Mouse (Mus musculus) heart, embryonic 14.5 days (tissue): ENCODE measurements around the gene Zfp771. TPM values are rescaled to one million over a fixed set of nuclear protein-coding genes. Genes with fewer than 3 reads are reported as not detected.

Experiments
- ATAC-seq: fragments of 200-750 bp; cut with Nextera tagmentation; 2 replicates; pipeline ENCODE4 v1.8.0; 2017; ENCODE audit warnings: low read depth, moderate TSS enrichment; ENCODE audit not compliant: insufficient number of reproducible peaks, insufficient read depth, low FRiP score
- H3K27ac ChIP-seq, 2 experiments: fragments of 200-500 bp in 1 of 2; fragments of 300-500 bp in 1 of 2; sonication (generic) in 1 of 2; replicated peaks in 1 of 2; 2 replicates each; pipeline ENCODE4 v1.5.1; 2012 to 2014; ENCODE audit warnings: low read depth in 2 of 2, low read length in 2 of 2, control low read depth in 1 of 2, mild to moderate bottlenecking in 1 of 2, mixed read lengths in 1 of 2; ENCODE audit not compliant: control insufficient read depth in 1 of 2, insufficient read depth in 1 of 2
- H3K27me3 ChIP-seq: fragments of 300-500 bp; sonication (generic); 2 replicates; pipeline ENCODE4 v1.6.1; 2014; ENCODE audit warnings: mild to moderate bottlenecking, low read length, control low read depth; ENCODE audit not compliant: control insufficient read depth, insufficient read depth
- H3K36me3 ChIP-seq: fragments of 300-500 bp; sonication (generic); 2 replicates; pipeline ENCODE4 v1.6.1; 2014; ENCODE audit warnings: mild to moderate bottlenecking, control low read depth, low read length, mixed read lengths; ENCODE audit not compliant: control insufficient read depth, insufficient read depth
- H3K4me1 ChIP-seq, 2 experiments: fragments of 200-500 bp in 1 of 2; fragments of 300-500 bp in 1 of 2; sonication (generic) in 1 of 2; 2 replicates each; pipeline ENCODE4 v1.6.1; 2012 to 2014; ENCODE audit warnings: low read length in 2 of 2, control low read depth in 1 of 2, mixed read lengths in 1 of 2; ENCODE audit not compliant: control insufficient read depth in 2 of 2, insufficient read depth in 2 of 2
- H3K4me2 ChIP-seq: fragments of 300-500 bp; sonication (generic); 2 replicates; pipeline ENCODE4 v1.6.1; 2014; ENCODE audit warnings: mild to moderate bottlenecking, low read length
- H3K4me3 ChIP-seq, 2 experiments: fragments of 200-500 bp in 1 of 2; fragments of 300-500 bp in 1 of 2; sonication (generic) in 1 of 2; 2 replicates each; pipeline ENCODE4 v1.5.1; 2012 to 2014; ENCODE audit warnings: low read length in 2 of 2, mild to moderate bottlenecking in 2 of 2, control low read depth in 1 of 2, low read depth in 1 of 2, moderate library complexity in 1 of 2; ENCODE audit not compliant: control insufficient read depth in 1 of 2, insufficient read depth in 1 of 2
- H3K9ac ChIP-seq: fragments of 300-500 bp; sonication (generic); 2 replicates; pipeline ENCODE4 v1.6.1; 2014; ENCODE audit warnings: mild to moderate bottlenecking, low read length
- H3K9me3 ChIP-seq: fragments of 300-500 bp; sonication (generic); 2 replicates; pipeline ENCODE4 v1.6.1; 2016; ENCODE audit warnings: low read length, control low read depth; ENCODE audit not compliant: control insufficient read depth
- WGBS: fragments of 180-500 bp; shearing (Covaris S2); extraction: QIAGEN DNeasy Blood & Tissue Kit; methylation state at CpG from one replicate; pipeline ENCODE4 v1.1.7; 2014; 5-methylcytosine and 5-hydroxymethylcytosine counted together
- polyA plus RNA-seq: library from polyadenylated mRNA; unstranded; fragments of >200 nt; fragmentation: Nextera tagmentation; extraction: Ambion mirVana; gene quantifications from 2 replicates; pipeline ENCODE4 v1.2.1, GENCODE M21; 2014

The Zfp771 gene
- polyA plus RNA-seq: 26.8 and 31.4 TPM in 2 replicates

DNA sequence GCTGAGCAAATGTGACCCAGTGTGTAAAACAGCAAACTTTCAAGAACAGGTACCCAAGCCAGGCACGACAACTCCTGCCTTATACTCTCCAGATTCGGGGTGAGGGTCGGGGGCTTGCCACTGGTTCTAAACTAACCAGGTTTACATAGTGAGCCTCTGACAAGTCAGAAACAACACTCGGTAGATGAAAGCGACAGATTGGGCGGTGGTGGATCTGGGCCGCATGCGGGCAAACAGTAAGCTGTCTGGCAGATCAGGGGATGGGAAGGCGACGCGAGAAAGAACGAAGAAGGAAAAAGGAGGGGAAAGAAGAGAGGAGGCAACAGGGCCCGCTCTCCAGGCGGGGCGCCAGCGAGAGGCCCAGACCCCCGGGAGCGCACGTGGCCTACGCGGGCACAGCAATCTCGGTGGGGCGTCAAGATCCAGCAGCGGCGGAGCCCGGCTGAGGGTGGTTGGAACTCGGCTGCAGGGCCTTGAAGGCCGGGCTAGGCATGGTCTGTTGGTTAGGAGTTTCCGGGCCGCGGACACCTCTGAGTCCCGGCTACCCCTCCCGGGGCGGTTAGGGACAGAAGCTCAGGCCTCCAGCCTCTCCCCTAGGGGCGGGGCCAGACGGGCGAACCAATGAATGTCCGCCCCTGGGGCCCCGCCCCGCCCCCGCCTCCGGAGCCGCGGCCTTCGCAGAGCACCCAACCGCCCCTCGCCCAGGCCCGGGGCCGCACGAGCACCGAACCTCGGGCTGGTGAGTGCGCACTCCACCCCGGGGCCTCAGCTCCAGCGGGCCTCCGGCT lies at the start of gene Zfp771:
Gene Zfp771, plus strand, starts transcription at position 405 of the 788 bp plus-strand sequence.
- WGBS: 1% methylated on average over 54 of the region's 56 CpGs
- H3K4me3 ChIP-seq: peak within 1 kb of the TSS; percentile 86 to 97
- peak; percentile 93 for ATAC-seq

GRCm38 (mm10) chr7:127194633-127195029 lies 49.4 kb upstream of the Zfp771 start:
- H3K4me2 ChIP-seq: peak overlapping the region; percentile 92
- H3K9ac ChIP-seq: peak overlapping the region; percentile 86
- 68% methylated on average over 7 of the region's 7 CpGs for WGBS
- no peaks in the 10 kb centered on the region for H3K9me3 ChIP-seq
- no peaks in the 10 kb centered on the region for H3K27me3 ChIP-seq
- peaks cover 16 to 19% of the 10 kb centered on the region in 2 experiments for H3K4me1 ChIP-seq
- peaks cover 69% of the 10 kb centered on the region for H3K36me3 ChIP-seq
- peak overlapping the region; percentile 39 to 90; a peak in 2 of 4 replicates for H3K27ac ChIP-seq
- ATAC-seq: no peak
- H3K4me3 ChIP-seq: peak overlapping the region; percentile 81 to 99

More for the DNA sequence above, at the start of gene Zfp771:
- peak within 1 kb of the TSS; percentile 87 to 90 for H3K27ac ChIP-seq
- H3K9ac ChIP-seq: peak within 1 kb of the TSS; percentile 94
- peaks cover 25% of the 10 kb centered on the region for H3K36me3 ChIP-seq
- H3K4me1 ChIP-seq: peaks cover 7 to 19% of the 10 kb centered on the region in 2 experiments; a peak in 3 of 4 replicates
- no peaks in the 10 kb centered on the region; the same call in 1 of the 2 replicates for H3K9me3 ChIP-seq
- H3K27me3 ChIP-seq: no peaks in the 10 kb centered on the region
- H3K4me2 ChIP-seq: peak within 1 kb of the TSS; percentile 90

DNA sequence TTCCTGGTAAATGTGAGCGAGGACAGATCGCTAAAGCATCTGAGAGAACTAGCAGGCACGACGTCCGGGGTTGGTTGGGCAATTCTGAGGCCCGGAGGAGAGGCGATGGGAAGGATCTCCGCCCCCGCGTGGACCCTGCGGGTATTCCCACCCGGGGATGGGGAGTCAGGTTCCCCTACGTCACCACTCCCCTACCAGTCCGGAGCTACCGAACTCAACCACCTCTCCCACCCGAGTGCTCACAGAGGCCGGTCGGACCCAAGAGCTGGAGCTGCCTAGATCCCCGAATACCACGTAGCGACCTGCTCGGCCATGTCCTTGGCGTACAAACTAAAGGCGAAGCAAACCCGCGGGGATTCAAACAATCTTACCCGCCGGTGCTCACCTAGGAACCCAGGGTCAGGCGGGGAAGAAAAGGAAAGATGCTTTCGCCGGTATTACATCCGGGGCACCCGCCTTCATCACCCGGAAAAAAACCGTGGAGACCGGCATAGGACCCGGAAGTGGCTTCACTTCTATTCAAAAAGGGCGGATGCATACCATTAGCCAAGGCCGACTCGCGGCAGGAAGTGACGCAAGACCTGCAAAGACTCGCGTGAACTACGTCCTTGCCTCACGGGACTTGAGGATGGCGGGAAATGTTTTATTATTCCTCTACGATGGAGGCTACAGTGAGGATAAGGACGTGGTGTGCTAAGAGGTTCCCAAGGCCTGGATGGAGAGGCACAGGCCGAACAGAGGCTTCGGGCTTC lies 48.4 kb upstream of the Zfp771 start, which contains the start of gene Cd2bp2:
Gene Cd2bp2, minus strand, starts transcription at position 507 of the 752 bp plus-strand sequence.
- Histone ChIP-seq H3K27me3 (no peaks in the 10 kb centered on the region), H3K4me2 (peak within 1 kb of the TSS; percentile 92), H3K4me1 (peaks cover 16 to 19% of the 10 kb centered on the region in 2 experiments), H3K4me3 (peak within 1 kb of the TSS; percentile 81 to 99), H3K27ac (peak within 1 kb of the TSS; percentile 90 to 94), H3K9ac (peak within 1 kb of the TSS; percentile 86), H3K9me3 (no peaks in the 10 kb centered on the region), H3K36me3 (peaks cover 80% of the 10 kb centered on the region)
- ATAC-seq: peak; percentile 92
- under 1% methylated on average over 51 of the region's 51 CpGs for WGBS

DNA sequence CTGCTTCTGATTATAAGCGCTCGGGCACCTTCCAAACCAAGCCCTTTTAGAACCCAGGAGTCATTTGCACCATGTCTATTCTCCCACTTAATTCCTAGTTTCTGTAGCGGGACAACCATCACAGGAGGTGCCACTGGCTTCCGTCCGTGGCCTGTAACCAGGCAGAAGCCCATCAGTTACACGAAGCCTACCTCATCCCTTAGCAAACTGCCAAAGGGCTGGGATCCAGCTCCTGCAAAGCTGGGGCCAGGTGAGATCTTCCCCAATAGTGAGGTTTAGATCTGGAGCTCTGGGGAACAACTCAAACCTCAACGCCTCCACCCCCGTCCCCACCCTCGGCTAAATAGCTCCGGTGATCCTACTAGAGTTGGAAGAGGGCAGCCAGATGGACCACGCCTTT lies 47.6 kb upstream of the Zfp771 start:
- ATAC-seq: no peak
- H3K9me3 ChIP-seq: no peaks in the 10 kb centered on the region
- no peaks in the 10 kb centered on the region for H3K27me3 ChIP-seq
- H3K9ac ChIP-seq: peak overlapping the region; percentile 80
- H3K4me2 ChIP-seq: peak overlapping the region; percentile 92
- 54% methylated on average over 11 of the region's 11 CpGs for WGBS
- H3K27ac ChIP-seq: peak overlapping the region; percentile 90 to 94
- peaks cover 82% of the 10 kb centered on the region for H3K36me3 ChIP-seq
- H3K4me3 ChIP-seq: peak overlapping the region; percentile 78 to 81
- H3K4me1 ChIP-seq: peaks cover 16 to 19% of the 10 kb centered on the region in 2 experiments

DNA sequence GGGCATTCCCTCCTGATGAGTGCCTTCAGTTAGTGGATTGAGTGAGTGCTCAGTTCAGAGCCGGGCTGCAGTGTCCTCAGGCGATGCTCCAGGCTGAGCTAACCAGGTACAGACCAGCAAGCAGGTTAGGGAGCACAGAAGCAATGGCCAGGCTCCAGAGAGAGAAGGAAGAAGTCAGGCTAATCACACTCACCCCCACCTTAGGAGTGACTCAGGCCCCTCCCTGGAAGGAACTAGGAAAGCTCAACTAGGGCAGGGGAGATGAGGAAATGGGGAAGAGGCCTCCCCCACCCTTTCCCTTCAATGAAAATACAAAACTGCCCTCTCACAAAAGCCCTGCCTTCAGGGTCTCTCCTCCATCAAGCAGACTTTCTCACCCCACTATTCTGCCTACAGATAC lies 37.5 kb upstream of the Zfp771 start:
- ATAC-seq: no peak
- peaks cover 8 to 29% of the 10 kb centered on the region in 2 experiments for H3K4me1 ChIP-seq
- peaks cover 36% of the 10 kb centered on the region for H3K36me3 ChIP-seq
- H3K4me3 ChIP-seq: peak overlapping the region; percentile 92
- H3K9ac ChIP-seq: peak overlapping the region; percentile 97
- no peaks in the 10 kb centered on the region for H3K9me3 ChIP-seq
- peak overlapping the region; percentile 96 for H3K4me2 ChIP-seq
- H3K27ac ChIP-seq: peak overlapping the region in 1 of 2 experiments; percentile 82; a peak in 1 of 4 replicates
- H3K27me3 ChIP-seq: no peaks in the 10 kb centered on the region
- WGBS: 50% methylated on average over 2 of the region's 2 CpGs

DNA sequence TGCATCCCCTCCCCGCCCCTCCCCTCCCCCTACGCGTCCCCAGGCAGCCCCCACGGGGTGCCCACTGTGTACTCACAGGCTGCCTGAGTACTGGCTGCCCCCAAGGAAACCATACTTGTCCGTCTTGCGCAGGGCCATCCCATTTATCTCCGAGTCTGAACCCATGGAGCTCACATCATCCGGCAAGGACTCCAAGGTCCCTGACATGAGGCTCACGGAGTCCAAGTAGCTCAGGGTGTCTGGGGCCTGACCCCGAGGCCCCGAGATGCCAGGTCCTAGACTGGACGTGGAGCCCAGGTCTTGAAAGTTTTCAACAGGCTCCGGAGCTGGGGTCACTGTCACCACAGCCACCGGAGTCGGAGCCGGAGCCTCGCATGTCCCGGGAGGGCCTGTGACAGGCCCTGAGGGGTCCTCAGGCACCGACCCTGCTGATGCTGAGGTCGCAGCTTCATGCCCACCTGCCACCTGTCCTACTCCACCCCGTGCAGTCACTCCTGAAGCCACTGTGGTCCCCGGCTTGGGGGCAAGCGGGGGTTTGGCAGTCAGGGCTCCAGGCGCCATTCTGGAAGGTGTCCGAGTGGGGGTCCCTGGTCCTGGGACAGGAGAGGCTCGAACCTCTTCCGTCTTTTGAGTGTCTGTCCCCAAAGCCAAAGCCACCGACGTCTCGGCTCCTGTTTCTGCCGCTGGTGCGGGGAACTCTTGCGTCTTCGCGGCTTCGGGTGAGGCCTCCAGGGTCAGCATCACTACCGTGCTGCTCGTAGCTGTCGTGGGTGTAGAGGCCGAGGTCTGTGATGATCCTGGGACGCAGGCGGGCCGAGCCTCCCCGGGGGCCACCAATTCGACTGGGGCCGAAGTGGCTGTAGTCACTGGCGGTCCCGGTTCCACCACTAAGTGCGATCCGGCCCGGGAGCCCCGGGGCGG lies 36.4 kb upstream of the Zfp771 start:
- ATAC-seq: no peak
- H3K9me3 ChIP-seq: no peaks in the 10 kb centered on the region
- H3K27me3 ChIP-seq: no peaks in the 10 kb centered on the region
- H3K36me3 ChIP-seq: peaks cover 26% of the 10 kb centered on the region
- peaks cover 8 to 29% of the 10 kb centered on the region in 2 experiments for H3K4me1 ChIP-seq
- WGBS: under 1% methylated on average over 50 of the region's 53 CpGs
- peak overlapping the region; percentile 92 for H3K4me3 ChIP-seq
- H3K9ac ChIP-seq: peak overlapping the region; percentile 97
- peak overlapping the region; percentile 79 to 82 for H3K27ac ChIP-seq
- peak overlapping the region; percentile 96 for H3K4me2 ChIP-seq

- 0% methylated on average over 12 of the region's 44 CpGs for whole genome bisulfite sequencing
- Histone ChIP-seq H3K36me3 (peaks cover 20% of the 10 kb centered on the region), H3K27me3 (no peaks in the 10 kb centered on the region), H3K9me3 (no peaks in the 10 kb centered on the region), H3K27ac (peak within 1 kb of the TSS; percentile 82 to 86), H3K4me2 (peak within 1 kb of the TSS; percentile 96), H3K4me3 (peak within 1 kb of the TSS; percentile 92), H3K9ac (peak within 1 kb of the TSS; percentile 97), H3K4me1 (peaks cover 8 to 29% of the 10 kb centered on the region in 2 experiments)
- ATAC-seq: no peak
Observed at GRCm38 (mm10) chr7:127208295-127208552, 35.9 kb upstream of the Zfp771 start, which contains the start of gene Tbc1d10b. TSS of gene Tbc1d10b (minus strand) at chr7:127208468.
